Mouse (Mus musculus): ENCODE data around the gene Bves.
"Not testable (repeated sequence)": the region's sequence is repeated elsewhere in the genome, so short reads cannot be mapped to it uniquely, and the experiment has no call there.

DNA sequence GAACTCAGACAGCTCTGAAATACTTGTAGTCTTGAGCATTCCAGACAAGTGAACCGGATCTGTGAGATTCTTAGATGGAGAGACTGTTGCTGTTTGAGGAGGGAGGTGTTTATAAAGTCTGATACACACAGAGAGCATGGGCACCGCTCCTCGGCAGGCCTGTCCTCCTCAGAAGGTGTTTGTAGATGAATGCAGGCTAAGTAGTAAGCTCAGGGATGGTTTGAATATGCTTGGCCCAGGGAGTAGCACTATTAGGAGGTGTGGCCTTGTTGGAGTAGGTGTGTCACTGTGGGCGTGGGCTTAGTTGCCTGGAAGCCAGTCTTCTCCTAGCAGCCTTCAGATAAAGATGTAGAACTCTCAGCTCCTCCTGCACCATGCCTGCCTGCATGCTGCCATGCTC lies 43.4 kb upstream of the Bves start:
- TF ChIP-seq CTCF (conservative IDR thresholded peaks at IDR 0.05; ENCODE audit: insufficient read depth, insufficient read length, low read depth, low read length); POLR2A (IDR thresholded peaks at IDR 0.05; ENCODE audit: low read depth, low read length): not testable (repeated sequence)

All from kidney, adult 2 months (tissue).